Mouse (Mus musculus) stomach, postnatal 0 days (tissue): ENCODE measurements around the gene Kansl2. TPM values are rescaled to one million over a fixed set of nuclear protein-coding genes. Genes with fewer than 3 reads are reported as not detected.

Experiments used
- ATAC-seq: fragments of 200-750 bp; cut with Nextera tagmentation; 2 replicates; pipeline ENCODE4 v1.8.0; 2017; ENCODE audit not compliant: low FRiP score, low TSS enrichment
- DNase-seq: peaks from one replicate; pipeline ENCODE4 v3.0.0-alpha.2; 2016; ENCODE audit warnings: low spot score
- H3K27ac ChIP-seq: fragments of 300-500 bp; sonication (generic); replicated peaks from 2 replicates; pipeline ENCODE4 v1.5.1; 2014; ENCODE audit warnings: mild to moderate bottlenecking, control low read depth
- H3K27me3 ChIP-seq: fragments of 300-500 bp; sonication (generic); 2 replicates; pipeline ENCODE4 v1.6.1; 2014; ENCODE audit warnings: low read length; ENCODE audit not compliant: control insufficient read depth, insufficient read depth
- H3K36me3 ChIP-seq: fragments of 300-500 bp; sonication (generic); 2 replicates; pipeline ENCODE4 v1.6.1; 2014; ENCODE audit warnings: low read length, mixed read lengths; ENCODE audit not compliant: control insufficient read depth, insufficient read depth
- H3K4me1 ChIP-seq: fragments of 300-500 bp; sonication (generic); replicated peaks from 2 replicates; pipeline ENCODE4 v1.6.1; 2014; ENCODE audit warnings: antibody characterized with exemption; ENCODE audit not compliant: control insufficient read depth, insufficient read depth
- H3K4me2 ChIP-seq: fragments of 300-500 bp; sonication (generic); replicated peaks from 2 replicates; pipeline ENCODE4 v1.6.1; 2014; ENCODE audit warnings: low read depth, mild to moderate bottlenecking, control low read depth, moderate library complexity
- H3K4me3 ChIP-seq: fragments of 300-500 bp; sonication (generic); 2 replicates; pipeline ENCODE4 v1.5.1; 2014; ENCODE audit warnings: low read depth, low read length, control low read depth
- H3K9ac ChIP-seq: fragments of 300-500 bp; sonication (generic); 2 replicates; pipeline ENCODE4 v1.6.1; 2014; ENCODE audit warnings: mild to moderate bottlenecking, low read length, control low read depth, mixed read lengths
- H3K9me3 ChIP-seq: fragments of 300-500 bp; sonication (generic); 2 replicates; pipeline ENCODE4 v1.6.1; 2016; ENCODE audit warnings: low read length; ENCODE audit not compliant: control insufficient read depth
- CTCF ChIP-seq: IDR thresholded peaks from 2 replicates; pipeline ENCODE4 v1.5.1; 2016; ENCODE audit warnings: antibody characterized with exemption, low read depth, mild to moderate bottlenecking, moderate library complexity
- EP300 ChIP-seq: optimal IDR thresholded peaks from 2 replicates; pipeline ENCODE3; 2016; ENCODE audit warnings: antibody characterized with exemption
- WGBS: fragments of 180-500 bp; shearing (Covaris S2); extraction: QIAGEN DNeasy Blood & Tissue Kit; methylation state at CpG from one replicate; pipeline ENCODE4 v1.1.7; 2014; 5-methylcytosine and 5-hydroxymethylcytosine counted together
- polyA plus RNA-seq: library from polyadenylated mRNA; unstranded; fragments of >200 nt; fragmentation: Nextera tagmentation; extraction: Ambion mirVana; gene quantifications from 2 replicates; pipeline ENCODE4 v1.2.1, GENCODE M21; 2015

The Kansl2 gene
- polyA plus RNA-seq, 1 experiment from 2014 or later, result 44.3 TPM

GRCm38 (mm10) chr15:98504514-98504913 is 29.6 kb downstream of the Kansl2 start:
- no peak overlapping the region for H3K4me3 ChIP-seq
- no peaks in the 10 kb centered on the region for H3K27me3 ChIP-seq
- no peak overlapping the region for H3K4me2 ChIP-seq
- DNase-seq (peak; percentile 84), ATAC-seq (peak; percentile 29; the same call in 1 of the 2 replicates)
- no peaks in the 10 kb centered on the region for H3K4me1 ChIP-seq
- no peak overlapping the region for H3K9ac ChIP-seq
- 14% methylated on average over 18 of the region's 18 CpGs for WGBS
- no peaks in the 10 kb centered on the region for H3K36me3 ChIP-seq
- TF ChIP-seq EP300, result no peak
- peak; percentile 84 for TF ChIP-seq CTCF
- no peak overlapping the region for H3K27ac ChIP-seq
- no peaks in the 10 kb centered on the region for H3K9me3 ChIP-seq

DNA sequence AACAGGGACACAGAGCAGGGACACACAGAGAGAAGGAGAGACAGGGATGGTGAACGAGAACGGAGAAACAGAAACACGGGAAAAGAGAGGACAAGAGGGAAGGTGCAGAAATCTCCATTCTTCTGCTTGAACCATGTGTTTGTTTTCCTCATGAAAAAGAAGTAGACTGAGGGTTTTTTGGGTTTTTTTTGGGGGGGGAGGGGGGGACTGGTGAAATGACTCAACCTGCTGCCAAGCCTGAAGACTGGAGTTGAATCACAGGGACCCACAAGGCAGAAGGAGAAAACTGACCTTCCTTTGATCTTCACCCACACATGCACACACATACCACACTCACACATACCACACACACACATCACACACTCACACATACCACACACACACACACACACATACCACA is 30.7 kb downstream of the Kansl2 start:
- H3K9ac ChIP-seq, result no peak overlapping the region
- no peak overlapping the region for H3K27ac ChIP-seq
- no peaks in the 10 kb centered on the region for H3K4me1 ChIP-seq
- H3K27me3 ChIP-seq, result no peaks in the 10 kb centered on the region
- TF ChIP-seq CTCF (no peak), EP300 (no peak)
- H3K4me2 ChIP-seq, result no peak overlapping the region
- WGBS, result 92% methylated on average over 3 of the region's 3 CpGs
- no peaks in the 10 kb centered on the region for H3K36me3 ChIP-seq
- no peak overlapping the region for H3K4me3 ChIP-seq
- DNase-seq (no peak), ATAC-seq (no peak)
- H3K9me3 ChIP-seq, result no peaks in the 10 kb centered on the region

DNA sequence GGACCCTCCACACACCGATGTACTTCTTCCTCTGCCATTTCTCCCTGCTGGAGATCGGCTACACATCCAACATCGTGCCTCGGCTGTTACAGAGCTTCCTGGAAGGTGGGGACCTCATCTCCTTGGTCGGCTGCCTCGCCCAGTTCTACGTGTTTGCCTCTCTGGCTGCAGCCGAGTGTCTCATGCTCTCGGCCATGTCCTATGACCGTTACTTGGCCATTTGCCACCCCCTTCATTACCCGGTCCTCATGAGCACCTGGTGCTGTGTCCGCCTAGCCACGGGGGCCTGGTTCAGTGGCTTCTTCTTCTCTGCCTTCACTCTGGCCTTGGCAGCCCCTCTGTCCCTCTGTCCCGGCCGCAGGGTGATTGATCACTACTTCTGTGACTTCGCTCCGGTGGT is 36.4 kb downstream of the Kansl2 start:
- DNase-seq, result no peak

DNA sequence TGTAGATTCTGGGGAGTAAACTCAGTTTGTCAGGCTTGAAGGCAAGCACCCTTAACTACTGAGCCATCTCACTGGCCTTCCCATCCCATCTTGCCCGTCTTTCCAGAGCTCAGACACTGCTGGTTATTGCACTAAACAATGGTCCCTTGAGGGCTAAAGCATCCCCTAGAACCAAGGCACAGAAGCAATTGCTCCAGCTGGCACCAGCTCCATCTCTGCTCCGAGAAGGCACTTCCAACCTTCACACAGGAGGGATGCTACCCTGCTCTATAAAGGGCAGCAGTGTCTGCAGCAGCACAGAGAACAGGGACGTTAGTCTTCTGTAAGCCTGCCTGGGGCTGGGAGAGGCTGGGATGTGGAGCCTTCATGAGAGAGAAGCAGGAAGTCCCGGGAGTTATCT is 42.0 kb downstream of the Kansl2 start, which contains the start of gene Olfr279:
Gene Olfr279 (plus strand): TSS at position 301 of the 400 bp plus-strand sequence.
- Histone ChIP-seq H3K4me3 (no peak within 1 kb of the TSS), H3K27me3 (no peaks in the 10 kb centered on the region), H3K4me1 (no peaks in the 10 kb centered on the region), H3K36me3 (no peaks in the 10 kb centered on the region), H3K4me2 (no peak within 1 kb of the TSS), H3K9me3 (no peaks in the 10 kb centered on the region), H3K9ac (no peak within 1 kb of the TSS), H3K27ac (no peak within 1 kb of the TSS)
- DNase-seq, result no peak
- 57% methylated on average over 4 of the region's 4 CpGs for WGBS
- ATAC-seq, result no peak
- TF ChIP-seq CTCF (no peak), EP300 (no peak)

More for the DNA sequence above, 36.4 kb downstream of the Kansl2 start:
- Histone ChIP-seq H3K4me2 (no peak overlapping the region), H3K27me3 (no peaks in the 10 kb centered on the region), H3K36me3 (no peaks in the 10 kb centered on the region), H3K4me1 (no peaks in the 10 kb centered on the region), H3K27ac (no peak overlapping the region), H3K4me3 (no peak overlapping the region), H3K9me3 (no peaks in the 10 kb centered on the region), H3K9ac (no peak overlapping the region)
- 75% methylated on average over 17 of the region's 17 CpGs for WGBS
- no peak for ATAC-seq
- TF ChIP-seq CTCF (no peak), EP300 (no peak)

- TF ChIP-seq EP300 (no peak), CTCF (no peak)
- peak; percentile 89 for ATAC-seq
- WGBS, result 35% methylated on average over 2 of the region's 2 CpGs
Observed at GRCm38 (mm10) chr15:98491332-98491731, 42.7 kb downstream of the Kansl2 start.

DNA sequence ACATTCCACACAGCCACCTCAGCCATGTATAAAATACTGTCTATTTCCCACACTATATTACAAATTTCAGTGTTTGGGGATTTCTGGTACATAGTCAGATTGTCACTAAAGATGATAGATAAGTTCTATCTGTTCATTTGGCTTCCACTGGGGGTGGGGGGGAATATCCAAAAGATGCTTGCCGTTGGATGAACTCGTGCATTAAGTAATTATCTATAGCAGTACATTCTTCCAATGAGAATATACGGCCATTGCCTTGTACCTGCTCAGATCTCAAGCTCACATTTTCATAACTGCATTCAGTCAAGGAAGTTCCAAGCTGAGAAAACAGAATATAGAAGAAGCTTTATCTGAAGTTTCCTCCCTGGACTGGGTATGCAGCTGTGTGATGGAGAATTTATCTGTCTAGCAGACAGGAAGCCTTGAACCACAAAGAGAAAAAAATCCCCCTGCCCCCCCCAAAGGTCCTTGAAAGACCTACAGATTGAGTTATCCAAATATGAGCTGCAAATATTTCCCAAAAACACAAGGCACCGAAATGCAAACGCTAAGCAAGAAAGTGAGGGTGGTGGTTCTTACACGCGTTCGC is 47.5 kb downstream of the Kansl2 start:
- H3K4me1 ChIP-seq, result no peaks in the 10 kb centered on the region
- H3K27me3 ChIP-seq, result no peaks in the 10 kb centered on the region
- TF ChIP-seq EP300 (no peak), CTCF (no peak)
- H3K36me3 ChIP-seq, result no peaks in the 10 kb centered on the region
- no peak overlapping the region for H3K9ac ChIP-seq
- WGBS, result 91% methylated on average over 8 of the region's 8 CpGs
- H3K27ac ChIP-seq, result no peak overlapping the region
- H3K4me2 ChIP-seq, result no peak overlapping the region
- DNase-seq, result no peak
- H3K4me3 ChIP-seq, result no peak overlapping the region
- no peaks in the 10 kb centered on the region for H3K9me3 ChIP-seq
- ATAC-seq, result no peak

More at GRCm38 (mm10) chr15:98491332-98491731, 42.7 kb downstream of the Kansl2 start:
- Histone ChIP-seq H3K9me3 (no peaks in the 10 kb centered on the region), H3K27ac (no peak overlapping the region), H3K4me3 (no peak overlapping the region), H3K4me1 (no peaks in the 10 kb centered on the region), H3K36me3 (no peaks in the 10 kb centered on the region), H3K4me2 (no peak overlapping the region), H3K27me3 (no peaks in the 10 kb centered on the region), H3K9ac (no peak overlapping the region)
- peak; percentile 59 for DNase-seq
